Mouse (Mus musculus): ENCODE data around the gene Snrnp48. TPM values are rescaled to one million over a fixed set of nuclear protein-coding genes. Genes with fewer than 3 reads are reported as not detected.

Snrnp48 gene
- total RNA-seq (2014; fragmentation: Nextera tagmentation) (82.2 and 93.3 TPM in 2 replicates), total RNA-seq (2017) (85.6 and 114 TPM in 2 replicates), polyA plus RNA-seq (2012) (58.5 and 64.1 TPM in 2 replicates)

GRCm38 (mm10) chr13:38204702-38205482, at the start of gene Snrnp48:
TSS of gene Snrnp48 (plus strand) at chr13:38204938.
- Histone ChIP-seq H3K9me3 (replicated peaks) (no peaks in the 10 kb centered on the region), H3K27me3 (ENCODE audit: insufficient read depth, low read length) (peaks cover 13% of the 10 kb centered on the region), H3K36me3 (replicated peaks) (peaks cover 27% of the 10 kb centered on the region), H3K4me1 (ENCODE audit: insufficient read depth, low read depth, low read length) (peaks cover 44% of the 10 kb centered on the region), H3K4me3 (ENCODE audit: low read depth, low read length) (peak within 1 kb of the TSS; percentile 95)
- no peak for TF ChIP-seq CTCF (IDR thresholded peaks at IDR 0.05; ENCODE audit: low read depth, low read length)
- TF ChIP-seq GATA2 (IDR thresholded peaks at IDR 0.05; ENCODE audit: borderline replicate concordance, low read depth, low read length), result no peak
- no peak for TF ChIP-seq TAL1 (conservative IDR thresholded peaks at IDR 0.05; ENCODE audit: low read depth, low read length)
- TF ChIP-seq GATA1 (IDR thresholded peaks at IDR 0.05; ENCODE audit: borderline replicate concordance, low read length), result no peak
- no peak for TF ChIP-seq POLR2AphosphoS5 (IDR thresholded peaks at IDR 0.05; ENCODE audit: insufficient replicate concordance, low read depth, low read length)
- DNase-seq (ENCODE audit: low spot score) (peak; percentile 82), ATAC-seq (ENCODE audit: extremely low read depth, insufficient number of reproducible peaks, low FRiP score, poor library complexity, severe bottlenecking) (peak; percentile 84)

GRCm38 (mm10) chr13:38155523-38155922, 49.2 kb upstream of the Snrnp48 start:
- ATAC-seq (ENCODE audit: extremely low read depth, insufficient number of reproducible peaks, low FRiP score, poor library complexity, severe bottlenecking), result no peak
- Histone ChIP-seq H3K4me3 (ENCODE audit: low read depth, low read length) (no peak overlapping the region), H3K36me3 (replicated peaks) (no peaks in the 10 kb centered on the region), H3K27me3 (ENCODE audit: insufficient read depth, low read length) (peaks cover 38% of the 10 kb centered on the region), H3K4me1 (ENCODE audit: insufficient read depth, low read depth, low read length) (peaks cover 25% of the 10 kb centered on the region), H3K9me3 (replicated peaks) (peaks cover 19% of the 10 kb centered on the region)
- no peak for DNase-seq (ENCODE audit: low spot score)
- no peak for TF ChIP-seq CTCF (IDR thresholded peaks at IDR 0.05; ENCODE audit: low read depth, low read length)
- TF ChIP-seq TAL1 (conservative IDR thresholded peaks at IDR 0.05; ENCODE audit: low read depth, low read length), result no peak
- no peak for TF ChIP-seq GATA1 (IDR thresholded peaks at IDR 0.05; ENCODE audit: borderline replicate concordance, low read length)
- TF ChIP-seq POLR2AphosphoS5 (IDR thresholded peaks at IDR 0.05; ENCODE audit: insufficient replicate concordance, low read depth, low read length), result no peak
- no peak for TF ChIP-seq GATA2 (IDR thresholded peaks at IDR 0.05; ENCODE audit: borderline replicate concordance, low read depth, low read length)

- peak overlapping the region; percentile 33; the same call in 1 of the 2 replicates for H3K4me3 ChIP-seq (ENCODE audit: low read depth, low read length)
- peaks cover 2% of the 10 kb centered on the region; the same call in 1 of the 2 replicates for H3K9me3 ChIP-seq (replicated peaks)
- no peaks in the 10 kb centered on the region for H3K36me3 ChIP-seq (replicated peaks)
- peaks cover 19% of the 10 kb centered on the region for H3K27me3 ChIP-seq (ENCODE audit: insufficient read depth, low read length)
- no peak for ATAC-seq (ENCODE audit: extremely low read depth, insufficient number of reproducible peaks, low FRiP score, poor library complexity, severe bottlenecking)
- peaks cover 22% of the 10 kb centered on the region for H3K4me1 ChIP-seq (ENCODE audit: insufficient read depth, low read depth, low read length)
- no peak for DNase-seq (ENCODE audit: low spot score)
- TF ChIP-seq GATA1 (IDR thresholded peaks at IDR 0.05; ENCODE audit: borderline replicate concordance, low read length), result no peak
- no peak for TF ChIP-seq GATA2 (IDR thresholded peaks at IDR 0.05; ENCODE audit: borderline replicate concordance, low read depth, low read length)
- TF ChIP-seq CTCF (IDR thresholded peaks at IDR 0.05; ENCODE audit: low read depth, low read length), result no peak
- TF ChIP-seq POLR2AphosphoS5 (IDR thresholded peaks at IDR 0.05; ENCODE audit: insufficient replicate concordance, low read depth, low read length), result no peak
- TF ChIP-seq TAL1 (conservative IDR thresholded peaks at IDR 0.05; ENCODE audit: low read depth, low read length), result no peak
Observed at GRCm38 (mm10) chr13:38157635-38158034, 47.1 kb upstream of the Snrnp48 start.

GRCm38 (mm10) chr13:38162002-38162401, 42.7 kb upstream of the Snrnp48 start:
- Histone ChIP-seq H3K4me3 (ENCODE audit: low read depth, low read length) (no peak overlapping the region), H3K9me3 (replicated peaks) (no peaks in the 10 kb centered on the region), H3K36me3 (replicated peaks) (no peaks in the 10 kb centered on the region), H3K27me3 (ENCODE audit: insufficient read depth, low read length) (peaks cover 23% of the 10 kb centered on the region), H3K4me1 (ENCODE audit: insufficient read depth, low read depth, low read length) (peaks cover 16% of the 10 kb centered on the region)
- TF ChIP-seq TAL1 (conservative IDR thresholded peaks at IDR 0.05; ENCODE audit: low read depth, low read length), result no peak
- no peak for TF ChIP-seq POLR2AphosphoS5 (IDR thresholded peaks at IDR 0.05; ENCODE audit: insufficient replicate concordance, low read depth, low read length)
- no peak for TF ChIP-seq CTCF (IDR thresholded peaks at IDR 0.05; ENCODE audit: low read depth, low read length)
- no peak for TF ChIP-seq GATA1 (IDR thresholded peaks at IDR 0.05; ENCODE audit: borderline replicate concordance, low read length)
- no peak for TF ChIP-seq GATA2 (IDR thresholded peaks at IDR 0.05; ENCODE audit: borderline replicate concordance, low read depth, low read length)
- ATAC-seq (ENCODE audit: extremely low read depth, insufficient number of reproducible peaks, low FRiP score, poor library complexity, severe bottlenecking) (no peak), DNase-seq (ENCODE audit: low spot score) (no peak)

- TF ChIP-seq TAL1 (conservative IDR thresholded peaks at IDR 0.05; ENCODE audit: low read depth, low read length), result no peak
- TF ChIP-seq GATA2 (IDR thresholded peaks at IDR 0.05; ENCODE audit: borderline replicate concordance, low read depth, low read length), result no peak
- no peak for TF ChIP-seq GATA1 (IDR thresholded peaks at IDR 0.05; ENCODE audit: borderline replicate concordance, low read length)
- TF ChIP-seq POLR2AphosphoS5 (IDR thresholded peaks at IDR 0.05; ENCODE audit: insufficient replicate concordance, low read depth, low read length), result no peak
- TF ChIP-seq CTCF (IDR thresholded peaks at IDR 0.05; ENCODE audit: low read depth, low read length), result no peak
- H3K9me3 ChIP-seq (replicated peaks), result no peaks in the 10 kb centered on the region
- H3K27me3 ChIP-seq (ENCODE audit: insufficient read depth, low read length), result peaks cover 24% of the 10 kb centered on the region
- no peak for ATAC-seq (ENCODE audit: extremely low read depth, insufficient number of reproducible peaks, low FRiP score, poor library complexity, severe bottlenecking)
- no peaks in the 10 kb centered on the region for H3K36me3 ChIP-seq (replicated peaks)
- no peak for DNase-seq (ENCODE audit: low spot score)
- peaks cover 13% of the 10 kb centered on the region for H3K4me1 ChIP-seq (ENCODE audit: insufficient read depth, low read depth, low read length)
- H3K4me3 ChIP-seq (ENCODE audit: low read depth, low read length), result no peak overlapping the region
Observed at GRCm38 (mm10) chr13:38162668-38163067, 42.1 kb upstream of the Snrnp48 start.

- no peak for ATAC-seq (ENCODE audit: extremely low read depth, insufficient number of reproducible peaks, low FRiP score, poor library complexity, severe bottlenecking)
- Histone ChIP-seq H3K36me3 (replicated peaks) (no peaks in the 10 kb centered on the region), H3K27me3 (ENCODE audit: insufficient read depth, low read length) (peaks cover 22% of the 10 kb centered on the region)
Observed at GRCm38 (mm10) chr13:38164932-38165331, 39.8 kb upstream of the Snrnp48 start.

More at GRCm38 (mm10) chr13:38164932-38165331, 39.8 kb upstream of the Snrnp48 start:
- Histone ChIP-seq H3K4me3 (ENCODE audit: low read depth, low read length) (no peak overlapping the region), H3K9me3 (replicated peaks) (no peaks in the 10 kb centered on the region), H3K4me1 (ENCODE audit: insufficient read depth, low read depth, low read length) (peaks cover 5% of the 10 kb centered on the region)
- TF ChIP-seq POLR2AphosphoS5 (IDR thresholded peaks at IDR 0.05; ENCODE audit: insufficient replicate concordance, low read depth, low read length) (no peak), CTCF (IDR thresholded peaks at IDR 0.05; ENCODE audit: low read depth, low read length) (no peak), GATA2 (IDR thresholded peaks at IDR 0.05; ENCODE audit: borderline replicate concordance, low read depth, low read length) (no peak), GATA1 (IDR thresholded peaks at IDR 0.05; ENCODE audit: borderline replicate concordance, low read length) (no peak), TAL1 (conservative IDR thresholded peaks at IDR 0.05; ENCODE audit: low read depth, low read length) (no peak)
- DNase-seq (ENCODE audit: low spot score), result no peak

Measured in G1E (cell line).